Mouse (Mus musculus): ENCODE measurements around the gene Cars2.
"Not testable (repeated sequence)": the region's sequence is repeated elsewhere in the genome, so short reads cannot be mapped to it uniquely, and the experiment has no call there.

Gene Cars2

GRCm38 (mm10) chr8:11506802-11507201 is 43.8 kb downstream of the Cars2 start:
- peak in 1 of 2 experiments; percentile 59 for DNase-seq

GRCm38 (mm10) chr8:11506074-11506473 is 44.5 kb downstream of the Cars2 start:
- no peak for DNase-seq

GRCm38 (mm10) chr8:11503476-11504232 is 46.9 kb downstream of the Cars2 start:
- no peak for DNase-seq

- no peak for DNase-seq
These were observed 51.6 kb downstream of the Cars2 start for GRCm38 (mm10) chr8:11498786-11499485.

- no peak for DNase-seq
These were observed 52.3 kb downstream of the Cars2 start for GRCm38 (mm10) chr8:11498281-11498680.

- DNase-seq = peak; percentile 90 to 91
These were observed 53.3 kb downstream of the Cars2 start, which contains the start of gene Naxd for GRCm38 (mm10) chr8:11497017-11497990. Gene Naxd (plus strand): TSS chr8:11497506.

- not testable (repeated sequence) for DNase-seq
These were observed 58.2 kb downstream of the Cars2 start for GRCm38 (mm10) chr8:11492340-11492739.

GRCm38 (mm10) chr8:11487229-11487628 is 63.4 kb downstream of the Cars2 start:
- no peak for DNase-seq

- DNase-seq = peak; percentile 58 to 83
These were observed 64.4 kb downstream of the Cars2 start for GRCm38 (mm10) chr8:11486142-11486541.

GRCm38 (mm10) chr8:11482537-11482936 is 68.0 kb downstream of the Cars2 start:
- DNase-seq = no peak

GRCm38 (mm10) chr8:11481876-11482275 is 68.7 kb downstream of the Cars2 start:
- no peak for DNase-seq

- DNase-seq = no peak
These were observed 71.0 kb downstream of the Cars2 start for GRCm38 (mm10) chr8:11479591-11479990.

GRCm38 (mm10) chr8:11478807-11479527 is 71.6 kb downstream of the Cars2 start:
- peak; percentile 50 to 58 for DNase-seq

GRCm38 (mm10) chr8:11477811-11478761 is 72.5 kb downstream of the Cars2 start, which contains the start of gene Rab20:
Gene Rab20 (minus strand): TSS chr8:11478710.
- DNase-seq = peak; percentile 84 to 91

GRCm38 (mm10) chr8:11477178-11477553 is 73.4 kb downstream of the Cars2 start:
- no peak for DNase-seq

- peak; percentile 70 to 73 for DNase-seq
These were observed 74.0 kb downstream of the Cars2 start for GRCm38 (mm10) chr8:11476338-11477177.

- no peak for DNase-seq
These were observed 74.7 kb downstream of the Cars2 start for GRCm38 (mm10) chr8:11475876-11476275.

GRCm38 (mm10) chr8:11475397-11475796 is 75.2 kb downstream of the Cars2 start:
- no peak for DNase-seq

- DNase-seq = peak; percentile 91 to 95
These were observed 77.5 kb downstream of the Cars2 start for GRCm38 (mm10) chr8:11473072-11473471.

GRCm38 (mm10) chr8:11471309-11471708 is 79.3 kb downstream of the Cars2 start:
- peak; percentile 89 to 92 for DNase-seq

Measured in kidney, adult 8-10 months (tissue).